Mouse (Mus musculus) forebrain, embryonic 11.5 days (tissue): ENCODE measurements around the gene Ryr2. TPM values are rescaled to one million over a fixed set of nuclear protein-coding genes. Genes with fewer than 3 reads are reported as not detected.

Source experiments
- ATAC-seq: fragments of 200-750 bp; cut with Nextera tagmentation; replicated peaks from 2 replicates; pipeline ENCODE4 v1.8.0; 2017; ENCODE audit warnings: moderate TSS enrichment; ENCODE audit not compliant: low FRiP score
- DNase-seq: peaks from one replicate; pipeline ENCODE4 v3.0.0-alpha.2; 2017; ENCODE audit warnings: low spot score
- H3K27ac ChIP-seq: fragments of 300-500 bp; sonication (generic); 2 replicates; pipeline ENCODE4 v1.5.1; 2014; ENCODE audit warnings: low read depth, low read length
- H3K27me3 ChIP-seq: fragments of 300-500 bp; sonication (generic); 2 replicates; pipeline ENCODE4 v1.6.1; 2014; ENCODE audit warnings: mild to moderate bottlenecking, low read length, mixed read lengths; ENCODE audit not compliant: control insufficient read depth, insufficient read depth
- H3K36me3 ChIP-seq: fragments of 300-500 bp; sonication (generic); 2 replicates; pipeline ENCODE4 v1.6.1; 2014; ENCODE audit warnings: mild to moderate bottlenecking, low read length, moderate library complexity, mixed read lengths; ENCODE audit not compliant: control insufficient read depth, insufficient read depth
- H3K4me1 ChIP-seq: fragments of 300-500 bp; sonication (generic); replicated peaks from 2 replicates; pipeline ENCODE4 v1.6.1; 2014; ENCODE audit warnings: low read length, mixed read lengths; ENCODE audit not compliant: control insufficient read depth, insufficient read depth
- H3K4me2 ChIP-seq: fragments of 300-500 bp; sonication (generic); 2 replicates; pipeline ENCODE4 v1.6.1; 2014; ENCODE audit warnings: low read depth, mild to moderate bottlenecking, low read length, moderate library complexity, mixed read lengths; ENCODE audit not compliant: severe bottlenecking
- H3K4me3 ChIP-seq: fragments of 300-500 bp; sonication (generic); 2 replicates; pipeline ENCODE4 v1.5.1; 2014; ENCODE audit warnings: low read depth, low read length
- H3K9ac ChIP-seq: fragments of 300-500 bp; sonication (generic); 2 replicates; pipeline ENCODE4 v1.6.1; 2014; ENCODE audit warnings: low read length
- H3K9me3 ChIP-seq: fragments of 300-500 bp; sonication (generic); 2 replicates; pipeline ENCODE4 v1.6.1; 2016; ENCODE audit warnings: low read length, mixed read lengths; ENCODE audit not compliant: control insufficient read depth
- WGBS: fragments of 180-500 bp; shearing (Covaris S2); extraction: QIAGEN DNeasy Blood & Tissue Kit; methylation state at CpG from one replicate; pipeline ENCODE4 v1.1.7; 2014; 5-methylcytosine and 5-hydroxymethylcytosine counted together
- polyA plus RNA-seq: library from polyadenylated mRNA; unstranded; fragments of >200 nt; fragmentation: Nextera tagmentation; extraction: Ambion mirVana; gene quantifications from 2 replicates; pipeline ENCODE4 v1.2.1, GENCODE M21; 2014

The Ryr2 gene
- polyA plus RNA-seq, 1 experiment from 2014 or later, result 0.51 TPM

DNA sequence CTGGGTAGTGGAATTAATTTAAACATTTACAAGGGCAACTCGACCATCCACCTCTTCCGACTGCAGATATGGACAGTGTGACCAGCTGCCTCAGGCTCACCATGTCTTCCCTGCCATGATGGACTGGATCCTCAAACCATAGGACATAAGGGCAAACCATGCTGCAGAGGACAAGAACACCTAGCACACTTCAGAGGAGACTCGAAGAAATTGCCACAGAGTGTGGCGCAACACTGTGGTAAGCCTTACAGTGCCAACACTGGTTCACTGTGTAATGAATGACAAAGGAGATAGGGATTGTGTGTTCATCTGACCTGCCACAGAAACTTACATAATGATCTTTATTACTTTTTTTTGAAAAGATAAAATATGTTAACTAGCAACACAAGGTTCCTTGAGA is 68.1 kb downstream of the Ryr2 start:
- Histone ChIP-seq H3K4me3 (no peak overlapping the region), H3K4me1 (no peaks in the 10 kb centered on the region), H3K27ac (no peak overlapping the region), H3K4me2 (no peak overlapping the region), H3K9me3 (no peaks in the 10 kb centered on the region), H3K36me3 (no peaks in the 10 kb centered on the region), H3K9ac (no peak overlapping the region), H3K27me3 (no peaks in the 10 kb centered on the region)
- 96% methylated on average over 4 of the region's 4 CpGs for WGBS
- ATAC-seq (no peak), DNase-seq (no peak)

DNA sequence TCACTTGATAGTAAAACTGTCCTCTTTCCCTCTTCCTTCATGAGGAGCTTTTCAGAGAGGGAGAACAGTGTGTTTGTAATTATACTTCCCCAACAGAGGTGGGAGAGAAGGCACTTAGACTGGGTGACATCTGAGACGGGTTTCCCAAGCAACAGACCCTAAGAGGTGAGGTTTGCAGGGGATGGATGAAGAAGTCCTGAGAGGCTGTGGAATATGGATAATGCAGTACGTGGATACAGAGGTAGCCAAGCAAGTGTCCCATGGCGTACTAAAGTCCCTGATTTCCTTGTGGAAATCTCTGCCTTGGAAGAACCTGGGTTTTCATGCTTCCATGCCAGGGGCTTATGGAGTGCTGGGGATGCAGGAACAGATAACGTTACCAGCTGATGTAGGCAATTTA is 69.5 kb downstream of the Ryr2 start:
- H3K4me1 ChIP-seq, result no peaks in the 10 kb centered on the region
- H3K9ac ChIP-seq, result no peak overlapping the region
- no peak overlapping the region for H3K4me3 ChIP-seq

DNA sequence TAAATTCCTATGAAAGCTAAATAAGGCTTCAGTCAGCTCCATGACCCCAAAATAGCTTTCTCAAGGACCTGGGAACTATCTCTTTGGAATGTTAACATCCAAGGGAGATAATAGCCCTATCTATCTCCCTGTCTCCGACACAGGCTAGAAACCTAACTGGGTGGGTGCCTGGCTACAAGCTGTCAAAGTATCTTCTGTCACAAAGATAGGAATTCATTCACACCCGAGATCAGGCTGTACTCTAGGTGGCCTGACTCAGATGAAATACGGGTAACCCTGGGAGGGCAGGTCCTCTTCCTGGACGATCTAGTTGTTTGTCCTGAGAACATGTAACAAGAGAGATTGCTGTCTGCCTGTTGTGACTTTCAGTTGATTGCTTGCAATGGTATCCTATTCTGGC is 69.9 kb downstream of the Ryr2 start:
- Histone ChIP-seq H3K9me3 (no peaks in the 10 kb centered on the region), H3K9ac (no peak overlapping the region), H3K4me3 (no peak overlapping the region), H3K27ac (no peak overlapping the region), H3K4me2 (no peak overlapping the region), H3K27me3 (no peaks in the 10 kb centered on the region), H3K36me3 (no peaks in the 10 kb centered on the region), H3K4me1 (no peaks in the 10 kb centered on the region)
- ATAC-seq (no peak), DNase-seq (no peak)
- 83% methylated on average over 4 of the region's 4 CpGs for WGBS

More for the DNA sequence above, 69.5 kb downstream of the Ryr2 start:
- 88% methylated on average over 4 of the region's 4 CpGs for WGBS
- H3K27ac ChIP-seq, result no peak overlapping the region
- H3K36me3 ChIP-seq, result no peaks in the 10 kb centered on the region
- no peaks in the 10 kb centered on the region for H3K9me3 ChIP-seq
- ATAC-seq (no peak), DNase-seq (no peak)
- H3K27me3 ChIP-seq, result no peaks in the 10 kb centered on the region
- no peak overlapping the region for H3K4me2 ChIP-seq

DNA sequence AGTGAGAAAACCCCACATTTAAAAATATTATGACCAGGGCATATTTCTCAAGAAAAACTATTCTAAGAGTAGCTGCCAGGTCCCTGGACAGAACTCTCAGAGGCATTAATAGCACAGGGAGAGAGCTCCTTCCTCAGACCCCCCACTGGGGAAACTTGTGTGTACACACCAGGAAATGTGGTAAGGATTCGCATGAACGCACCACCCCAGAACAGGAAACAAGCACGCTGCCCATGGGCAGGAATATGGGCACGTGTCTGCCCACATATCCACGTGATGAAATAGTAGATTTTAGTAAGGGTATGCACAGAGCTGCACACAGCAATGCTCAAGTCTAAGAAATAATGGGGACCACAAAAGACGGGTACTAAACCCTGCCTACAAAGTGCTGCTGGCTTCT is 72.8 kb downstream of the Ryr2 start:
- no peak for DNase-seq
- no peak overlapping the region for H3K27ac ChIP-seq
- no peaks in the 10 kb centered on the region for H3K27me3 ChIP-seq
- ATAC-seq, result no peak
- no peak overlapping the region for H3K4me2 ChIP-seq
- 77% methylated on average over 6 of the region's 6 CpGs for WGBS
- no peaks in the 10 kb centered on the region for H3K36me3 ChIP-seq
- no peaks in the 10 kb centered on the region for H3K9me3 ChIP-seq
- no peaks in the 10 kb centered on the region for H3K4me1 ChIP-seq
- no peak overlapping the region for H3K9ac ChIP-seq
- H3K4me3 ChIP-seq, result no peak overlapping the region

DNA sequence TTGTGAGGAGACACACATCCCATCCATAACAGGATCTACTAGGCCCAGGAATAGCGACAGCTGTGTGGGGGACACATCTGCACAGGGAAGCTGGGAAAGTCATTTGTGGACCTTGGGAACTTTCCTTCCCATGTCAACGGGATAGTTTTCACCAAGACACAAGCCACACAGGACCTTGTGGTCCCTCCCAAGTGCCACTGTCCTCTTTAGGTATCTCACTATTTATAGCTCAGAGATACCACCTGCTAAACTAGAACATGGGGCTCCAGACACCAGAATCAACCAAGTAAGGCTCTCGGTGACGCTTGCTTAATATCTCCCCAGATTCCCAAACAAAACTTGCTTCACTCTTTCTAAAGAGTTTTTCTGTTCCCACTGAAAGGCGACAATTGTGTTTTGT is 73.5 kb downstream of the Ryr2 start:
- Histone ChIP-seq H3K4me3 (no peak overlapping the region), H3K36me3 (no peaks in the 10 kb centered on the region), H3K4me2 (no peak overlapping the region), H3K9me3 (no peaks in the 10 kb centered on the region), H3K9ac (no peak overlapping the region), H3K27me3 (no peaks in the 10 kb centered on the region), H3K27ac (no peak overlapping the region), H3K4me1 (no peaks in the 10 kb centered on the region)
- WGBS, result 84% methylated on average over 5 of the region's 5 CpGs
- ATAC-seq (no peak), DNase-seq (no peak)

DNA sequence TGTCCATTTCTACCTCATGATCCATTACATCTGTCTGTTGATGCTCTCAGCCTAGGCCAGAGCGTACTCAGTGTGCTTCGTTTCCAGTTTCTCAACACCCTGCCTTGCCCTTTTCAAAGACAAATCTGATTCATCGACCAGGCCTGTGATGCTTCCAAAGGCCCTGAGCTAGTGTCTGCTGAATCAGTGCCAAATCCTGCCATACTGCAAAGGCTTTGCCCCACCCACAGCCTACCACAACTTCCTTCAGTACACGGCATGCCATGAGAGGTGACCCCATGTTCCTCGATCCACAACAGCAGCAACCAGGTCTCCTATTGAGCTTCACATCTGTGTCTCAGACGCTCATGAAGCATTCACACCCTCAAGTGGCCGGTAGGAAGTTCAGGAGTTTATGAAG is 76.9 kb downstream of the Ryr2 start:
- H3K27ac ChIP-seq, result no peak overlapping the region
- H3K27me3 ChIP-seq, result no peaks in the 10 kb centered on the region
- no peak overlapping the region for H3K4me2 ChIP-seq
- DNase-seq, result no peak
- H3K36me3 ChIP-seq, result no peaks in the 10 kb centered on the region
- H3K9me3 ChIP-seq, result no peaks in the 10 kb centered on the region
- H3K4me1 ChIP-seq, result no peaks in the 10 kb centered on the region
- WGBS, result 92% methylated on average over 7 of the region's 7 CpGs
- no peak for ATAC-seq
- H3K4me3 ChIP-seq, result no peak overlapping the region
- H3K9ac ChIP-seq, result no peak overlapping the region

DNA sequence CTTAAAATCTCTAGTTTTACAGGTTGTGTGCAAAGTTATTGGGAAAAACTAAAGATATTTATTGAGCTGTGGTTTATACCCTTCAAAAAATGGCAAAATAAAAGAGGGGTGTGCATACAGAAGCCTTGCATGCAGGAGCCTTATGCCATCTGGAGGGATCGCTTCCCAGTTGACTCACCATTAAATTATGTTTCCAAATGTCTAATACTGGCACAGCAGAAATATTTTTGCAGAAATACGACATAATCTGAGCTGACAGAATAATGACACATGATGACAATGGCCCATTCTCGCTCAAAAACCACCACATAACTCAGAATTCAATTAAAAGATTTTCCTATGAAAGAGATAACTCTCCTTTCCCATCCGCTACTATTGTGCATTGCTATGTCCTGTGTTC is 77.4 kb downstream of the Ryr2 start:
- no peak overlapping the region for H3K27ac ChIP-seq
- H3K4me1 ChIP-seq, result no peaks in the 10 kb centered on the region
- H3K36me3 ChIP-seq, result no peaks in the 10 kb centered on the region
- DNase-seq, result no peak
- no peak overlapping the region for H3K9ac ChIP-seq
- no peaks in the 10 kb centered on the region for H3K27me3 ChIP-seq
- 89% methylated on average over 4 of the region's 4 CpGs for WGBS
- no peak for ATAC-seq
- no peak overlapping the region for H3K4me2 ChIP-seq
- no peak overlapping the region for H3K4me3 ChIP-seq
- H3K9me3 ChIP-seq, result no peaks in the 10 kb centered on the region

DNA sequence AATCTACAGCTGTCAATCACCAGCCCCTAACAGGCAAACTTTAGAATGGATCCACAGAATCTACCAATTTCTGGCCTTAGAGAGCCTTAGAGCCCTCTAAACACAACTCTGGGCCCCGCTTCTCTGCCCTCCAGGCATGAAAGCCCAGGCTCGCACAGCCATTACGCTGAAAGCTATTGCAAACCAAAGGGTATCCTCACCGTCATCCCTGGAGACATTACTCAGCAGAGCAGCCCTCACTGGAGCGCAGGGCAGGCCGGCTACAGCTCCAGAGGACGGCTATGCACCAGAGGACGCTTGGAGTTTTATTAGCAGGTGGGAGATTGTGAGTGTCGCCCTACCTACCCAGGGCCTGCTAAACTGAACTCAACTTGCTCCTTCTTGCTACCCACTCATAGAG is 88.7 kb downstream of the Ryr2 start:
- H3K27ac ChIP-seq, result no peak overlapping the region
- H3K4me1 ChIP-seq, result no peaks in the 10 kb centered on the region
- H3K27me3 ChIP-seq, result no peaks in the 10 kb centered on the region
- no peak for DNase-seq
- no peaks in the 10 kb centered on the region for H3K36me3 ChIP-seq
- WGBS, result 78% methylated on average over 9 of the region's 9 CpGs
- H3K9me3 ChIP-seq, result no peaks in the 10 kb centered on the region
- H3K9ac ChIP-seq, result no peak overlapping the region
- H3K4me3 ChIP-seq, result no peak overlapping the region
- ATAC-seq, result no peak
- H3K4me2 ChIP-seq, result no peak overlapping the region

DNA sequence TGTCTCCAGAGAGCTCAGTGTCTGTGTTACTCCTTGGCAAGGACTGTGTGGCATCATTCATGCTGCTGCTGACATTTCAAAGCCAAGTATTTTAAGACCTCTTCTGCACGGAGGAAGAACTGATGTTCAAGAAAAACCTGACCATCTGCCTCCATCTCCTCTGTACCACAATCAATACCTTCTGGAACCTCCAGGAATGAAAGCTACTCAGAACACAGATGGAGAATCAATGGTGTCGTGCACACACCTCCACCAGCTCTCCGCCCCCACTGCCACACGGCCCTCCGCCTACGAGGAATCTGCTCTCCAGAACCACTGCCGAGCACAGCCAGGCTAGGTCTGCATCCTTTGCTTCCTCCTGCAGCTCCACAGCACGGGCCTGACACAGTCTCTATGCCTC is 92.8 kb downstream of the Ryr2 start:
- no peaks in the 10 kb centered on the region for H3K27me3 ChIP-seq
- DNase-seq, result no peak
- H3K36me3 ChIP-seq, result no peaks in the 10 kb centered on the region
- no peak overlapping the region for H3K4me2 ChIP-seq
- H3K27ac ChIP-seq, result no peak overlapping the region
- no peak overlapping the region for H3K4me3 ChIP-seq
- no peak for ATAC-seq
- H3K4me1 ChIP-seq, result no peaks in the 10 kb centered on the region
- WGBS, result 87% methylated on average over 8 of the region's 8 CpGs
- no peak overlapping the region for H3K9ac ChIP-seq
- no peaks in the 10 kb centered on the region for H3K9me3 ChIP-seq
